Mouse (Mus musculus) ES-Bruce4 (cell line): ENCODE measurements at regions not wholly inside any gene's neighbourhood (a gene's known extent, or its start where the extent isn't known, plus 50 kb on each side); places are given as distances from the start of the nearest gene placed in this dataset.

Experiments used
- CTCF ChIP-seq: IDR thresholded peaks from one replicate; pipeline ENCODE4 v1.8.1; 2011; ENCODE audit warnings: low read depth, low read length
- EP300 ChIP-seq: IDR thresholded peaks from 2 replicates; pipeline ENCODE4 v1.6.1; 2011; ENCODE audit warnings: low read depth, low read length; ENCODE audit not compliant: insufficient read depth
- POLR2A ChIP-seq: IDR thresholded peaks from one replicate; pipeline ENCODE4 v1.8.1; 2011; ENCODE audit warnings: low read length; ENCODE audit not compliant: insufficient read depth

GRCm38 (mm10) chr10:44601550-44601949 is 73.2 kb upstream of the Prdm1 start:
- no peak for TF ChIP-seq POLR2A
- TF ChIP-seq CTCF, result no peak
- TF ChIP-seq EP300, result no peak
